Mouse (Mus musculus) heart, postnatal 0 days (tissue): ENCODE measurements at regions not wholly inside any gene's neighbourhood (a gene's known extent, or its start where the extent isn't known, plus 50 kb on each side); places are given as distances from the start of the nearest gene placed in this dataset.

ENCODE experiments used
- CTCF ChIP-seq: IDR thresholded peaks from 2 replicates; pipeline ENCODE4 v1.5.1; 2016; ENCODE audit warnings: antibody characterized with exemption, control low read depth, low read depth
- EP300 ChIP-seq: IDR thresholded peaks from 2 replicates; pipeline ENCODE4 v1.6.1; 2016; ENCODE audit warnings: antibody characterized with exemption, low read depth

- TF ChIP-seq EP300 (no peak), CTCF (no peak)
These were observed 135.2 kb upstream of the Tsc22d1 start for GRCm38 (mm10) chr14:76279561-76279960.
